Mouse (Mus musculus) embryonic fibroblast, embryonic 13.5 days (primary cell): Measurements from ENCODE around the gene Carns1. TPM values are rescaled to one million over a fixed set of nuclear protein-coding genes. Genes with fewer than 3 reads are reported as not detected.
A peak's percentile ranks its signal among the peaks of the same experiment; 100 is the strongest.

Source experiments
- H3K27ac ChIP-seq: 2 replicates; pipeline ENCODE4 v1.5.1; 2012; ENCODE audit warnings: low read length, control low read depth, inconsistent platforms; ENCODE audit not compliant: insufficient read depth
- H3K4me1 ChIP-seq: 2 replicates; pipeline ENCODE4 v1.6.1; 2011; ENCODE audit warnings: low read length; ENCODE audit not compliant: control insufficient read depth, insufficient read depth
- H3K4me3 ChIP-seq: 2 replicates; pipeline ENCODE4 v1.5.1; 2011; ENCODE audit warnings: mild to moderate bottlenecking, control low read depth, low read length; ENCODE audit not compliant: insufficient read depth
- CTCF ChIP-seq: IDR thresholded peaks from 2 replicates; pipeline ENCODE4 v1.5.1; 2011; ENCODE audit warnings: mild to moderate bottlenecking, control low read depth, low read length, moderate library complexity, borderline replicate concordance; ENCODE audit not compliant: insufficient read depth
- POLR2A ChIP-seq: IDR thresholded peaks from 2 replicates; pipeline ENCODE4 v1.6.1; 2011; ENCODE audit warnings: low read depth, mild to moderate bottlenecking, control low read depth, low read length, moderate library complexity
- polyA plus RNA-seq: library from polyadenylated mRNA; stranded (reverse); fragments of >200 nt; gene quantifications from 2 replicates; pipeline ENCODE4 v1.2.4, GENCODE M21; 2011; ENCODE audit warnings: low read depth; ENCODE audit not compliant: missing spikeins, insufficient read length

Carns1 gene
- polyA plus RNA-seq, 1 experiment = 4.4 TPM

- no peak overlapping the region for H3K27ac ChIP-seq
Observed at GRCm38 (mm10) chr19:4180411-4180810, 5.1 kb upstream of the Carns1 start.

GRCm38 (mm10) chr19:4172925-4173324 lies 2.4 kb downstream of the Carns1 start:
- Histone ChIP-seq H3K27ac (no peak overlapping the region), H3K4me1 (peaks cover 6% of the 10 kb centered on the region; the same call in 1 of the 2 replicates), H3K4me3 (no peak overlapping the region)
- TF ChIP-seq POLR2A = no peak
- no peak for TF ChIP-seq CTCF

More at GRCm38 (mm10) chr19:4180411-4180810, 5.1 kb upstream of the Carns1 start:
- no peak overlapping the region for H3K4me3 ChIP-seq
- H3K4me1 ChIP-seq = 0 out of 2 replicates have a peak, but pooled peaks cover 1% of the 10 kb centered on the region
- TF ChIP-seq CTCF (no peak), POLR2A (no peak)

GRCm38 (mm10) chr19:4171393-4172290 lies 3.6 kb downstream of the Carns1 start:
- H3K27ac ChIP-seq = no peak overlapping the region
- TF ChIP-seq CTCF (no peak), POLR2A (no peak)
- peaks cover 6% of the 10 kb centered on the region; the same call in 1 of the 2 replicates for H3K4me1 ChIP-seq
- H3K4me3 ChIP-seq = no peak overlapping the region

GRCm38 (mm10) chr19:4170723-4171392 lies 4.4 kb downstream of the Carns1 start:
- no peak overlapping the region for H3K27ac ChIP-seq
- TF ChIP-seq POLR2A = no peak
- TF ChIP-seq CTCF = no peak
- H3K4me1 ChIP-seq = peaks cover 6% of the 10 kb centered on the region; the same call in 1 of the 2 replicates
- H3K4me3 ChIP-seq = no peak overlapping the region

- Histone ChIP-seq H3K4me3 (peak overlapping the region; percentile 3), H3K4me1 (peaks cover 2% of the 10 kb centered on the region; the same call in 1 of the 2 replicates)
Observed at GRCm38 (mm10) chr19:4169810-4170209, 5.5 kb downstream of the Carns1 start.

GRCm38 (mm10) chr19:4169378-4169784 lies 5.9 kb downstream of the Carns1 start:
- Histone ChIP-seq H3K27ac (peak overlapping the region; percentile 22), H3K4me1 (peaks cover 2% of the 10 kb centered on the region; the same call in 1 of the 2 replicates)
- TF ChIP-seq CTCF (peak; percentile 78), POLR2A (peak; percentile 93)

More at GRCm38 (mm10) chr19:4169810-4170209, 5.5 kb downstream of the Carns1 start:
- no peak for TF ChIP-seq CTCF
- TF ChIP-seq POLR2A = no peak
- peak overlapping the region; percentile 22 for H3K27ac ChIP-seq

GRCm38 (mm10) chr19:4166678-4167476 lies 8.4 kb downstream of the Carns1 start:
- Histone ChIP-seq H3K4me3 (no peak overlapping the region), H3K4me1 (no peaks in the 10 kb centered on the region), H3K27ac (no peak overlapping the region)
- TF ChIP-seq CTCF = no peak
- no peak for TF ChIP-seq POLR2A

More at GRCm38 (mm10) chr19:4169378-4169784, 5.9 kb downstream of the Carns1 start:
- H3K4me3 ChIP-seq = peak overlapping the region; percentile 12

GRCm38 (mm10) chr19:4164721-4165120 lies 10.6 kb downstream of the Carns1 start:
- Histone ChIP-seq H3K4me1 (no peaks in the 10 kb centered on the region), H3K27ac (no peak overlapping the region)
- TF ChIP-seq POLR2A = no peak
- TF ChIP-seq CTCF = no peak

GRCm38 (mm10) chr19:4164100-4164499 lies 11.2 kb downstream of the Carns1 start:
- no peak overlapping the region for H3K27ac ChIP-seq
- TF ChIP-seq POLR2A = no peak
- TF ChIP-seq CTCF = no peak
- H3K4me1 ChIP-seq = no peaks in the 10 kb centered on the region
- H3K4me3 ChIP-seq = no peak overlapping the region

More at GRCm38 (mm10) chr19:4164721-4165120, 10.6 kb downstream of the Carns1 start:
- H3K4me3 ChIP-seq = no peak overlapping the region

GRCm38 (mm10) chr19:4163543-4163887 lies 11.8 kb downstream of the Carns1 start:
- H3K27ac ChIP-seq = no peak overlapping the region
- TF ChIP-seq CTCF (no peak), POLR2A (no peak)

More at GRCm38 (mm10) chr19:4163543-4163887, 11.8 kb downstream of the Carns1 start:
- peak overlapping the region; percentile 39 for H3K4me3 ChIP-seq
- no peaks in the 10 kb centered on the region for H3K4me1 ChIP-seq
